In genomic region chr5:112051786-112052185, GRCm38 (mm10) we compare ENCODE assay signal across 20 mouse cellular contexts.
"Had no signal": no experiment of that assay in that cellular context is flagged by ENCODE, and none has a peak within 500 bp of the region (broad histone marks: within the 10 kb centered on the region; RNA-seq: fewer than 3 reads in every experiment).

No protein-coding gene starts in this region.

- H3K4me2 ChIP-seq: lung, embryonic 14.5 days; midbrain, embryonic 12.5 days; midbrain, embryonic 15.5 days; neural tube, embryonic 13.5 days; neural tube, embryonic 15.5 days; stomach, embryonic 15.5 days had no signal

- H3K4me1 ChIP-seq: stomach, embryonic 15.5 days had no signal

- H3K4me3 ChIP-seq: midbrain, embryonic 10.5 days; midbrain, embryonic 12.5 days; midbrain, embryonic 15.5 days; myocyte; neural tube, embryonic 13.5 days; neural tube, embryonic 15.5 days; stomach, embryonic 15.5 days had no signal

- H3K36me3 ChIP-seq: midbrain, embryonic 10.5 days; midbrain, embryonic 12.5 days; midbrain, embryonic 15.5 days; neural tube, embryonic 13.5 days; neural tube, embryonic 15.5 days; stomach, embryonic 15.5 days had no signal

- H3K9me3 ChIP-seq: midbrain, embryonic 10.5 days; midbrain, embryonic 12.5 days; midbrain, embryonic 15.5 days; neural tube, embryonic 13.5 days; neural tube, embryonic 15.5 days; stomach, embryonic 15.5 days had no signal

- DNase-seq: lung, adult 18-20 months; lung, embryonic 14.5 days; lung, postnatal 10 days; lung, postnatal 4 days; retina, postnatal 1 day; right cerebral cortex, adult 18-20 months; right cerebral cortex, postnatal 25 days; right cerebral cortex, postnatal 4 days; spleen, adult 18-20 months; thymus, adult 2 months; thymus, postnatal 25 days; thymus, postnatal 4 days had no signal

- H3K27ac ChIP-seq: midbrain, embryonic 10.5 days; midbrain, embryonic 12.5 days; midbrain, embryonic 15.5 days; neural tube, embryonic 13.5 days; neural tube, embryonic 15.5 days; stomach, embryonic 15.5 days; stomach, postnatal 0 days had no signal

- H3K27me3 ChIP-seq: midbrain, embryonic 15.5 days; neural tube, embryonic 15.5 days had no signal

- H3K9ac ChIP-seq: lung, embryonic 14.5 days; midbrain, embryonic 12.5 days; midbrain, embryonic 15.5 days; neural tube, embryonic 13.5 days; neural tube, embryonic 15.5 days; stomach, embryonic 15.5 days had no signal
